Mouse (Mus musculus) B cell, adult 2 months (primary cell): Measurements from ENCODE around the gene Mrps15.
"Not testable (repeated sequence)": the region's sequence is repeated elsewhere in the genome, so short reads cannot be mapped to it uniquely, and the experiment has no call there.

Experiments used
- DNase-seq, 2 experiments: peaks; one replicate each; pipeline ENCODE4 v3.0.0; 2022

The Mrps15 gene

DNA sequence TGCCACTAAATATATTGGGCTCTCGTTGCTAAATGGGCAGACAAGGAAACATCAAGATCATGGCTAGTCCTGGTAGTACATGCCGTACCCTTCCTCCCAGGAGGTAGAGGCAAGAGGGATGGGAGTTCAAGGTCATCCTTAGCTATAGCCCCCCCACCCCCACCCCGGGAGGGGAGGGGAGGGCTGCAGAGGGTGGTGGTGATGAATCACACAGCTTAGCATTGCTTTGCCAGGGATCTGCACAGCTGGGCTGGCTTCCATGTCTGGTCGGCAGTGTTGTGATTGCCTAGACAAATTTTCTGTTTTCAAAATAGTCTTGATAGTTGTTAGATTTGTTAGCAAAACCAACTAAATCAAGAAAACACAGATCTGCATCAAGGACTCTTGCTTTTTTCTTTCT is 32.5 kb downstream of the Mrps15 start:
- no peak for DNase-seq

GRCm38 (mm10) chr4:126081601-126082000 is 34.9 kb downstream of the Mrps15 start:
- no peak for DNase-seq

DNA sequence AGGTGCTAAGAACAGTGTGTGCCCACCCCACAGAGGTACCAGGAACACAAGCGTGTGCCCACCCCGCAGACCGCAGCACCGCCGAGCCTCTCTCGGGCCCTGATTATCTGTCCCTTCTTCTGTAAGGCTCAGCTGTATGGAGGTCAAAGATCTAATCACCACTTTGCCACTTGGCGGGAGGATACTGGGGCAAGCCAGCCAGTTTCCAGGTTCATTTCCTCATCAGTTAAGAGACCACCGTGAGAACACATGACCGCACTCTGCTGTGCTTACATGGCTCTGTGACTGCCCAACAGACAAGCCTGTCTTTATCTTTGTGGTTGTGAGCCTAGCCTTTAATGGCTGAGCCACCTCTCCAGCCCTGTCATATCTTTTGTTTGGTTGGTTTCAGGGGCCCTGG is 36.3 kb downstream of the Mrps15 start:
- DNase-seq, result no peak

GRCm38 (mm10) chr4:126084382-126084781 is 37.7 kb downstream of the Mrps15 start:
- no peak for DNase-seq

- peak; percentile 86 to 88 for DNase-seq
Observed at GRCm38 (mm10) chr4:126085996-126086576, 39.4 kb downstream of the Mrps15 start.

GRCm38 (mm10) chr4:126090101-126090847 is 43.5 kb downstream of the Mrps15 start:
- DNase-seq, result no peak

- no peak for DNase-seq
Observed at GRCm38 (mm10) chr4:126090848-126091124, 44.1 kb downstream of the Mrps15 start.

- DNase-seq, result no peak
Observed at GRCm38 (mm10) chr4:126091873-126092272, 45.1 kb downstream of the Mrps15 start.

GRCm38 (mm10) chr4:126095622-126096430 is 49.1 kb downstream of the Mrps15 start:
- DNase-seq, result not testable (repeated sequence)

- peak; percentile 95 to 97 for DNase-seq
Observed at GRCm38 (mm10) chr4:126096464-126097111, 49.9 kb downstream of the Mrps15 start, which contains the start of gene Lsm10. Gene Lsm10, plus strand, starts transcription at chr4:126096623.

DNA sequence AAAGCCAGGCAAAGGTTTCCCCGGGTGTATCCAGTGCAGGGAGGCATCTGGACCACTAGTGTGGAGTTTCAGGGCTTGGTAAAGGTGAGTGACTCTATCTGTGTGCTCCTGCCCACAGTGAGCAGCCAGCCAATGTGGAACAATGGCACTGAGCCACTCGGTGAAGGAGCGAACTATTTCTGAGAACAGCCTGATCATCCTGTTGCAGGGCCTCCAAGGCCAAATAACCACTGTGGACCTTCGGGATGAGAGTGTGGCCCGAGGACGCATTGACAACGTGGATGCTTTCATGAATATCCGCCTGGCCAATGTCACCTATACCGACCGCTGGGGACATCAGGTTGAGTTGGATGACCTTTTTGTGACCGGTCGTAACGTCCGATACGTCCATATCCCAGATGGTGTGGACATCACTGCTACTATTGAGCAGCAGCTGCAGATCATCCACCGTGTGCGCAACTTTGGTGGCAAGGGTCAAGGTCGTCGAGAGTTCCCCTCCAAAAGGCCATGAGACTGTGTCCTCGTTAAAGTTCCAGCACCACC is 51.1 kb downstream of the Mrps15 start:
- no peak for DNase-seq

DNA sequence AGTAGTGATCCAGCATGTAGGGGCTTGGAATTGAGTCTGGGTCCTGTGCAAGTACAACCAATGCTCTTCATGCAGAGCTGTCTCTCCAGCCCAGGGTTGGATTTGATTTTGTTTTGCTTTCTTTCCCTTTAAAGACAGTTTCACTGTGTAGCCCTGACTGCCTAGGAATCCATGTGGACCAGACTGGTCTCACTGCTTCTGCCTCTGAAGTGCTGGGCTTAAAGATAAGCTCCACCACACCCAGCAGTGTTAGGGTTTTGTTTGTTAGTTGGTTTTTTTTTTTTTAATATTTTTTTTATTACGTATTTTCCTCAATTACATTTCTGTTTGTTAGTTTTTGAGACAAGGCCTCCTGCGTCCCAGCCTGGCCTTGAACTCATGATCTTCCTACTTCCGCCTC is 52.6 kb downstream of the Mrps15 start:
- no peak for DNase-seq

GRCm38 (mm10) chr4:126100764-126101163 is 54.0 kb downstream of the Mrps15 start:
- no peak for DNase-seq

- no peak for DNase-seq
Observed at GRCm38 (mm10) chr4:126102061-126102841, 55.5 kb downstream of the Mrps15 start.

DNA sequence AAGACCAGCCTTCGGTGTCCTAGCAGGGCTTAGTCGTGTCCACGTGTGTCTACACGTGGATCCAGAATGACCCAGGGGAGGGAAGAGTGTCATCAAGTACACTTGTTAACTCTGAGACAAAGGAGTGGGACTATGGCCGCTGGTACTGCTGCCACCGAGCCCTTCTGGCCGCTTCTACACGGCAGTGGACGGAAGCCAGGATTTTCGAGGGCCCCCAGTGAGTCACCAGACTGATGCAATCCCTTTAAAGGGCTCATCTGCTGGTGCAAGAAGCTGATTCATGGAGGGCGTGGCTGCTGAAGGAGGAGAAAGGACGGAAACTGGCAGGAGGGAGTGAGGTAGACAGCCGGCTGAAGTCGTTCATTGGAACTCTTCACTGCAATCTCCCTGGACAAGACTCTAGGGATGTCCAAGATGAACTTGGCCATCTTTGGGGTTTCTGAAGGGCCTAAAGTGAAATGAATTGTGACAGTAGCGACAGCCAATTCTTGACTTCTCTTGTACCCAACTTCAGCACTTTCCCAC is 56.4 kb downstream of the Mrps15 start:
- peak; percentile 43 to 51 for DNase-seq

DNA sequence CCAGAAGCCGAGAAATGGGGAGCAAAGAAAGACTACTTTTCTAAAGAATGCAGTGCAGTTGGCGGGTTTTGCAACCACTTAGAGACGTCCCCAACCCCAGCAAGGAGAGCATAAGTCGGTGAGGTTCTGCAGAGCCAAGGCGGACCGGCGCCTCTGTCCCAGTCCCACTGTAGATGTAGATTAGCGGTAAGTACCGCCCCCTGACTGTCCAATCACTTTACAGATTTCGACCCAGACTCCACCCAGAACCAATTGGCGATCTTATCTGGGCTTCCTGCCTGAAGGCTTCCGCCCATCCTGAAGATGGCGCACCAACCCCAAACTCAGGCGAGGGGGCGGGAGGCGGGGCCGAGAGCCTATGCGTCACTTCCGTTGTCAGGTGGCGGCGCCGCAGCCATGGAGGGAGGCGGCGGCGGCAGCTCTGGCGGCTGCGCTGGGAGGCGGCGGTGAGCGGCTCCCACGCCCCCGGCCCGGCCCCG is 56.9 kb downstream of the Mrps15 start, which contains the start of gene Stk40:
TSS of gene Stk40 (plus strand) at position 368 of the 479 bp plus-strand sequence.
- peak; percentile 97 to 98 for DNase-seq

GRCm38 (mm10) chr4:126104261-126105075 is 57.7 kb downstream of the Mrps15 start:
- peak; percentile 58 to 63 for DNase-seq
